Mouse (Mus musculus) testis, adult 2 months (tissue): Measurements from ENCODE around the gene Adamts12.

Experiments
- CTCF ChIP-seq: fragments of 200-500 bp; IDR thresholded peaks from 2 replicates; pipeline ENCODE4 v1.5.1; 2012; ENCODE audit warnings: low read depth, mild to moderate bottlenecking, inconsistent platforms, low read length, moderate library complexity; ENCODE audit not compliant: control insufficient read depth, insufficient read depth, insufficient replicate concordance
- POLR2A ChIP-seq: fragments of 200-500 bp; IDR thresholded peaks from 2 replicates; pipeline ENCODE4 v1.6.1; 2012; ENCODE audit warnings: low read depth, mild to moderate bottlenecking, inconsistent platforms, low read length, moderate library complexity; ENCODE audit not compliant: control insufficient read depth

GRCm38 (mm10) chr15:11125361-11125760 is 60.8 kb downstream of the Adamts12 start:
- TF ChIP-seq POLR2A (no peak), CTCF (no peak)
